Mouse (Mus musculus) heart, embryonic 11.5 days (tissue): ENCODE data around the gene Gpat3. TPM values are rescaled to one million over a fixed set of nuclear protein-coding genes. Genes with fewer than 3 reads are reported as not detected.
A peak's percentile ranks its signal among the peaks of the same experiment; 100 is the strongest.

Source experiments
- ATAC-seq: fragments of 200-750 bp; cut with Nextera tagmentation; replicated peaks from 2 replicates; pipeline ENCODE4 v1.8.0; 2017; ENCODE audit warnings: moderate library complexity; ENCODE audit not compliant: insufficient number of reproducible peaks, low FRiP score, low TSS enrichment
- H3K27ac ChIP-seq: fragments of 300-500 bp; sonication (generic); 2 replicates; pipeline ENCODE4 v1.5.1; 2014; ENCODE audit warnings: mild to moderate bottlenecking, low read depth, low read length
- H3K27me3 ChIP-seq: fragments of 300-500 bp; sonication (generic); 2 replicates; pipeline ENCODE4 v1.6.1; 2014; ENCODE audit warnings: mild to moderate bottlenecking, low read length, mixed read lengths; ENCODE audit not compliant: control insufficient read depth, insufficient read depth
- H3K36me3 ChIP-seq: fragments of 300-500 bp; sonication (generic); 2 replicates; pipeline ENCODE4 v1.6.1; 2014; ENCODE audit warnings: mild to moderate bottlenecking, low read length, moderate library complexity, mixed read lengths; ENCODE audit not compliant: control insufficient read depth, insufficient read depth
- H3K4me1 ChIP-seq: fragments of 300-500 bp; sonication (generic); 2 replicates; pipeline ENCODE4 v1.6.1; 2014; ENCODE audit warnings: low read length; ENCODE audit not compliant: control insufficient read depth, insufficient read depth
- H3K4me2 ChIP-seq: fragments of 300-500 bp; sonication (generic); 2 replicates; pipeline ENCODE4 v1.6.1; 2014; ENCODE audit warnings: mild to moderate bottlenecking, moderate library complexity
- H3K4me3 ChIP-seq: fragments of 300-500 bp; sonication (generic); 2 replicates; pipeline ENCODE4 v1.5.1; 2014; ENCODE audit warnings: low read depth, low read length
- H3K9ac ChIP-seq: fragments of 300-500 bp; sonication (generic); 2 replicates; pipeline ENCODE4 v1.6.1; 2014; ENCODE audit warnings: mild to moderate bottlenecking, low read depth, low read length, moderate library complexity
- H3K9me3 ChIP-seq: fragments of 300-500 bp; sonication (generic); replicated peaks from 2 replicates; pipeline ENCODE4 v1.6.1; 2016; ENCODE audit warnings: low read length; ENCODE audit not compliant: control insufficient read depth
- WGBS: fragments of 180-500 bp; shearing (Covaris S2); extraction: QIAGEN DNeasy Blood & Tissue Kit; methylation state at CpG from one replicate; pipeline ENCODE4 v1.1.7; 2014; ENCODE audit not compliant: insufficient replicate concordance; 5-methylcytosine and 5-hydroxymethylcytosine counted together
- polyA plus RNA-seq: library from polyadenylated mRNA; unstranded; fragments of >200 nt; fragmentation: Nextera tagmentation; extraction: Ambion mirVana; gene quantifications from 2 replicates; pipeline ENCODE4 v1.2.1, GENCODE M21; 2014

Gpat3 gene
- polyA plus RNA-seq, 1 experiment from 2014 or later: 7.4 TPM

GRCm38 (mm10) chr5:100826531-100826930 lies 19.0 kb upstream of the Gpat3 start:
- Histone ChIP-seq H3K9ac (no peak overlapping the region), H3K27ac (no peak overlapping the region), H3K27me3 (no peaks in the 10 kb centered on the region), H3K9me3 (no peaks in the 10 kb centered on the region), H3K4me2 (no peak overlapping the region), H3K4me3 (no peak overlapping the region), H3K4me1 (no peaks in the 10 kb centered on the region), H3K36me3 (no peaks in the 10 kb centered on the region)
- WGBS: 69% methylated on average over 7 of the region's 7 CpGs
- no peak for ATAC-seq

DNA sequence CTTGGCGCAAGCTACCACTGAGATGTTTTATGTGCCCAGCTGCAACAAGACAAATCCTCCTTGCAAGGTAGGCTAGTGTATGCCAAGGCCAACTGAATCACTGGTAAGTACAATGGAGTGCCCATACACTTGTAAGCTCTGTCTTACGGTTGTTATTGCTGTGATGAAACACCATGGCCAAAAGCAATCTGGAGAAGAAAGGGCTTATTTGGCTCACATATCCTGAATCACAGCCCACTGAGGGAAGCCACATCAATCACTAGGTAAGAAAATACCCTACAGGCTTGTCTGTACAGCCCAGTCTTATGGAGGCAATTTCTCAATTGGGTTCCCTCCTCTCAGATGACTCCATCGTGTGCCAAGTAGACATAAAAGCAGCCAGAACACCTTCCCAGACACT lies 16.8 kb upstream of the Gpat3 start:
- no peak for ATAC-seq
- H3K9me3 ChIP-seq: no peaks in the 10 kb centered on the region
- H3K27me3 ChIP-seq: no peaks in the 10 kb centered on the region
- no peaks in the 10 kb centered on the region for H3K4me1 ChIP-seq
- no peak overlapping the region for H3K27ac ChIP-seq
- H3K9ac ChIP-seq: no peak overlapping the region
- H3K4me3 ChIP-seq: no peak overlapping the region
- WGBS: 79% methylated on average over 3 of the region's 3 CpGs
- no peaks in the 10 kb centered on the region for H3K36me3 ChIP-seq
- no peak overlapping the region for H3K4me2 ChIP-seq

DNA sequence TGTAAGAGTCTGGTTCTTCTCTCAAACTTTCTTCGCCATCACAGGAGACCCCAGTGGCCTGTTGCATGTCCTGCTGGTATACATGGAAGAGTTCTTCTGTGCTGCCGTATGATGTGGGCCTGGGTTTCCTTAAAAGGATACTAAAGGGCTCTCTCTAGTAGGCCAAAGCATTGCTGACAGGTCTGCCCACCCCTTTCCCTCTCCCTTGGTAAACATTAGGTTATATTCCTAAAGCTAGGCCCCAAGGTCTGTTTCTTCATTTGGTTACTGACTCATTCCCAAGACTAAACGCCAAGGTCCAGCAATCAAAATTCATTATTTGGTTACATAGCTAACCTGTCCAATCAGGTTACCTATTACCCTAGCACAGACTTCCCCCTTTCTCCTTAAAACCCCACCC lies 12.8 kb upstream of the Gpat3 start:
- WGBS: 69% methylated on average over 3 of the region's 3 CpGs
- Histone ChIP-seq H3K27me3 (no peaks in the 10 kb centered on the region), H3K9me3 (no peaks in the 10 kb centered on the region), H3K36me3 (no peaks in the 10 kb centered on the region), H3K4me1 (peaks cover 3% of the 10 kb centered on the region; the same call in 1 of the 2 replicates), H3K27ac (no peak overlapping the region), H3K4me2 (no peak overlapping the region), H3K4me3 (no peak overlapping the region), H3K9ac (no peak overlapping the region)
- ATAC-seq: no peak

DNA sequence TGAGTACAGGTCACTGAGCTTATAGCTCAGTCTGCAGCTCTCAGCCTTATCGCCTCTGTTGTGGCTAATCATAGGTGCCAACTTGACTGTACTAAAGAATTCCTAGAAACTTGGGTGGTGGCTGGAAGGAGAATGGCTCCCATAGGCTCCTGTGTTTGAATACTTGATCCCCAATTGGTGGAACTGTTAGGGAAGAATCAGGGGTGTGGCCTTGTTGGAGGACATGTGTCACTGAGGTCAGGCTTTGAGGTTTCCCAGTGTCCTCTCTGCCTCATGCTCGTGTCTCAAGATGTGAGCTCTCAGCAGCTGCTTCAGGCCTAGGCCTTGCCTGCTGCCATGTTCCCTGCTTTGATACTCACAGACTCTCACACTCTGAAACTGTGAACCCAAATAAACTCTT lies 11.7 kb upstream of the Gpat3 start:
- Histone ChIP-seq H3K36me3 (no peaks in the 10 kb centered on the region), H3K4me1 (peaks cover 3% of the 10 kb centered on the region; the same call in 1 of the 2 replicates), H3K9me3 (no peaks in the 10 kb centered on the region), H3K27ac (no peak overlapping the region), H3K9ac (no peak overlapping the region), H3K27me3 (no peaks in the 10 kb centered on the region), H3K4me3 (no peak overlapping the region), H3K4me2 (no peak overlapping the region)
- 80% methylated on average over 2 of the region's 2 CpGs for WGBS
- no peak for ATAC-seq

DNA sequence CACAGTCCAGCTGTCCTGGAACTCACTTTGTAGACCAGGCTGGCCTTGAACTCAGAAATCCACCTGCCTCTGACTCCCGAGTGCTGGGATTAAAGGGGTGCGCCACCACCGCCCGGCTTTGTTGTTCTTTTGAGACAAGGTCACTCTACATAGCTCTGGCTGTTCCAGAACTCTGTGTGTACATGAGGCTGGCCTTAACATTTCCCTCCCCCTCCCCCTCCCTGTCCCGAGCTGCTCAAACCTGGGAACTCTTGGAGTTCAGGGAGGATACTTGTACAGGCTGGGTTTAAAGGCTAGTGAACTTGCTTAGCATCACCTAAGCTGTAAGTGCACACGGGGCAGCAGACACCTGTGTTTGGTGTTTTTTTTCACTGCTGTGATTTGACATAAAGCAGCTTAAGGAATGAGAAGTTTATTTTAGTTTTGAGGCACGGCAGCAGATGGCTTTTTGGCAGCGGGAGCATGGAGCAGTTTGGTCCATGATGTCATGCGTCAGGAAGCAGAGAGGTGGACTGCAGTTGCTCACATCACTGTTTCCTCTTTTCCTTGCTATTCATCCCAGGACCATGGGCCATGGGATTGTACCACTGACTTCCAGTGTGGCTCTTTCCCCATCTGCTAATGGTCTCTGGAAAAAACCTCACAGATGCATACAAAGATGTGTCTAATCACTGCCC lies 9.5 kb upstream of the Gpat3 start:
- Histone ChIP-seq H3K9ac (no peak overlapping the region), H3K36me3 (no peaks in the 10 kb centered on the region), H3K4me3 (no peak overlapping the region), H3K27ac (peak overlapping the region; percentile 47; the same call in 1 of the 2 replicates), H3K27me3 (no peaks in the 10 kb centered on the region), H3K9me3 (no peaks in the 10 kb centered on the region), H3K4me2 (no peak overlapping the region), H3K4me1 (peaks cover 3% of the 10 kb centered on the region; the same call in 1 of the 2 replicates)
- WGBS: 37% methylated on average over 9 of the region's 9 CpGs
- ATAC-seq: no peak

- Histone ChIP-seq H3K36me3 (no peaks in the 10 kb centered on the region), H3K9me3 (peaks cover 4% of the 10 kb centered on the region; the same call in 1 of the 2 replicates), H3K4me2 (no peak overlapping the region), H3K4me1 (peaks cover 3% of the 10 kb centered on the region; the same call in 1 of the 2 replicates), H3K9ac (no peak overlapping the region), H3K4me3 (no peak overlapping the region), H3K27me3 (no peaks in the 10 kb centered on the region), H3K27ac (0 out of 2 replicates have a peak overlapping the region, but pooled peaks have one; percentile 15)
- WGBS: 20% methylated on average over 7 of the region's 7 CpGs
- peak; percentile 78 for ATAC-seq
Measured at GRCm38 (mm10) chr5:100837907-100838306, 7.6 kb upstream of the Gpat3 start.

GRCm38 (mm10) chr5:100844485-100844884 lies 1.0 kb upstream of the Gpat3 start:
- peak overlapping the region; percentile 60 for H3K4me3 ChIP-seq
- H3K4me1 ChIP-seq: peaks cover 4% of the 10 kb centered on the region; the same call in 1 of the 2 replicates
- H3K9me3 ChIP-seq: peaks cover 4% of the 10 kb centered on the region; the same call in 1 of the 2 replicates
- peaks cover 7% of the 10 kb centered on the region; the same call in 1 of the 2 replicates for H3K27me3 ChIP-seq
- H3K36me3 ChIP-seq: no peaks in the 10 kb centered on the region
- H3K9ac ChIP-seq: no peak overlapping the region
- no peak for ATAC-seq
- H3K4me2 ChIP-seq: peak overlapping the region; percentile 79
- no peak overlapping the region for H3K27ac ChIP-seq
- 41% methylated on average over 3 of the region's 3 CpGs for WGBS

DNA sequence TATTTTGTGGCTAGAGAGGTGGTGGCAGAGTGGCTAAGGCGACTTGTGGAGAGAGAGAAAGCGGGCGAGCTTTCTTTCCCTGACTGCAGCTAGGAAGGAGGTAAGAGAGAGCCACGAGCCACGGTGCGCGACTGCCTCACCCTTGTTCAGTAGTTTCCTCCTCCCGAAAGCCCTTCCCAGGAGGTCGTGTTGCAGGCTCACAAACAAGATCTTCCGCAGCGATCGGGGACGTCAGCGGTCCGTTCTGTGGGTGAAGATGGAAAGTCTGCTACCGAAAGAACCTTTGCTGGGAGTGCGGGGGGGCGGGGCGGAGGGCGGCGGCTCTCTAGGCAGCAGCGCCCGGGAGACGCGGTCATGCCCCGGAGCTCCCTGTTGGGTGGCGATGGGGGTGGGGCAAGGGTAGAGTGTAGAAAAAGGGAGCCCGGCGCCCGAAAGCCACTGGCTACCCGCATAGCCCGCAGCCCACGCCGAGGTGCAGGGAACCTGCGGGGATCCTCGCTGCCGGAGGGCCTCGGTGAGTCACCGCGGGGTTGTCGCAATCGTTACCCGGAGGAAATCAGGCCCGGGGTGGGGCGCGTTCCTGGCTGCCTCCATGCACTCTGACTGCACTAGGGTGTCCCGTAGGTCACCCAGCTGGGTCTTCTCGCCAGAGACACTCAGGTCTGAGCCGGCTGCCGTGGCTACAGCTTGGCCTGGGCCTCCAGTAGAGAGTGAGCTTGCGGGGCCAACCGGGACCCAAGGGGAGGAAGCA lies 510 bp downstream of the Gpat3 start:
- WGBS: under 1% methylated on average over 52 of the region's 52 CpGs
- peaks cover 7% of the 10 kb centered on the region; the same call in 1 of the 2 replicates for H3K27me3 ChIP-seq
- H3K4me3 ChIP-seq: peak overlapping the region; percentile 60
- peak overlapping the region; percentile 93 for H3K27ac ChIP-seq
- no peaks in the 10 kb centered on the region for H3K36me3 ChIP-seq
- H3K9ac ChIP-seq: peak overlapping the region; percentile 69
- peaks cover 4% of the 10 kb centered on the region; the same call in 1 of the 2 replicates for H3K9me3 ChIP-seq
- H3K4me1 ChIP-seq: peaks cover 4% of the 10 kb centered on the region; the same call in 1 of the 2 replicates
- peak; percentile 84 for ATAC-seq
- peak overlapping the region; percentile 79 for H3K4me2 ChIP-seq
